Mouse (Mus musculus) heart, embryonic 12.5 days (tissue): Measurements from ENCODE around the gene Nle1. TPM values are rescaled to one million over a fixed set of nuclear protein-coding genes. Genes with fewer than 3 reads are reported as not detected.
"Not testable (repeated sequence)": the region's sequence is repeated elsewhere in the genome, so short reads cannot be mapped to it uniquely, and the experiment has no call there.

Source experiments
- ATAC-seq: fragments of 200-750 bp; cut with Nextera tagmentation; 2 replicates; pipeline ENCODE4 v1.8.0; 2017; ENCODE audit warnings: moderate TSS enrichment, moderate library complexity; ENCODE audit not compliant: insufficient number of reproducible peaks, low FRiP score
- H3K27ac ChIP-seq: fragments of 300-500 bp; sonication (generic); 2 replicates; pipeline ENCODE4 v1.5.1; 2016; ENCODE audit warnings: mild to moderate bottlenecking, moderate library complexity; ENCODE audit not compliant: poor library complexity, severe bottlenecking
- H3K27me3 ChIP-seq: fragments of 300-500 bp; sonication (generic); replicated peaks from 2 replicates; pipeline ENCODE4 v1.6.1; 2016; ENCODE audit warnings: mild to moderate bottlenecking, moderate library complexity
- H3K36me3 ChIP-seq: fragments of 300-500 bp; sonication (generic); 2 replicates; pipeline ENCODE4 v1.6.1; 2016; ENCODE audit warnings: mild to moderate bottlenecking, moderate library complexity
- H3K4me1 ChIP-seq: fragments of 300-500 bp; sonication (generic); replicated peaks from 2 replicates; pipeline ENCODE4 v1.6.1; 2016; ENCODE audit warnings: mild to moderate bottlenecking
- H3K4me2 ChIP-seq: fragments of 300-500 bp; sonication (generic); 2 replicates; pipeline ENCODE4 v1.6.1; 2016; ENCODE audit warnings: mild to moderate bottlenecking, moderate library complexity
- H3K4me3 ChIP-seq: fragments of 300-500 bp; sonication (generic); 2 replicates; pipeline ENCODE4 v1.5.1; 2016; ENCODE audit warnings: mild to moderate bottlenecking
- H3K9ac ChIP-seq: fragments of 300-500 bp; sonication (generic); 2 replicates; pipeline ENCODE4 v1.6.1; 2016; ENCODE audit warnings: mild to moderate bottlenecking, moderate library complexity
- H3K9me3 ChIP-seq: fragments of 300-500 bp; sonication (generic); replicated peaks from 2 replicates; pipeline ENCODE4 v1.6.1; 2016; ENCODE audit warnings: mild to moderate bottlenecking, moderate library complexity
- WGBS: fragments of 180-500 bp; shearing (Covaris S2); methylation state at CpG from one replicate; pipeline ENCODE4 v1.1.7; 2016; 5-methylcytosine and 5-hydroxymethylcytosine counted together
- polyA plus RNA-seq: library from polyadenylated mRNA; unstranded; fragments of >200 nt; fragmentation: Nextera tagmentation; extraction: Ambion mirVana; gene quantifications from 2 replicates; pipeline ENCODE4 v1.2.1, GENCODE M21; 2016

The Nle1 gene
- polyA plus RNA-seq, 1 experiment from 2014 or later, result 20.0 TPM

GRCm38 (mm10) chr11:82943336-82943735 lies 35.1 kb upstream of the Nle1 start:
- peaks cover 13% of the 10 kb centered on the region for H3K4me1 ChIP-seq
- peaks cover 53% of the 10 kb centered on the region for H3K36me3 ChIP-seq
- 64% methylated on average over 6 of the region's 6 CpGs for WGBS
- no peaks in the 10 kb centered on the region for H3K27me3 ChIP-seq
- no peak overlapping the region for H3K4me2 ChIP-seq
- no peak overlapping the region for H3K4me3 ChIP-seq
- no peak overlapping the region for H3K9ac ChIP-seq
- H3K9me3 ChIP-seq, result no peaks in the 10 kb centered on the region
- no peak for ATAC-seq
- no peak overlapping the region for H3K27ac ChIP-seq

GRCm38 (mm10) chr11:82933186-82933585 lies 25.0 kb upstream of the Nle1 start:
- peak overlapping the region; percentile 64 for H3K4me3 ChIP-seq
- H3K9me3 ChIP-seq, result 0 out of 2 replicates have a peak, but pooled peaks cover 2% of the 10 kb centered on the region
- H3K27ac ChIP-seq, result no peak overlapping the region
- 0 out of 2 replicates have a peak, but pooled peaks cover 11% of the 10 kb centered on the region for H3K4me1 ChIP-seq
- peaks cover 75% of the 10 kb centered on the region for H3K36me3 ChIP-seq
- peak overlapping the region; percentile 98 for H3K4me2 ChIP-seq
- peaks cover 23% of the 10 kb centered on the region; the same call in 1 of the 2 replicates for H3K27me3 ChIP-seq
- peak overlapping the region; percentile 83 for H3K9ac ChIP-seq
- WGBS, result 26% methylated on average over 29 of the region's 29 CpGs
- ATAC-seq, result no peak

- Histone ChIP-seq H3K36me3 (peaks cover 72% of the 10 kb centered on the region), H3K4me3 (peak overlapping the region; percentile 64), H3K27me3 (peaks cover 23% of the 10 kb centered on the region; the same call in 1 of the 2 replicates), H3K4me2 (peak overlapping the region; percentile 98), H3K4me1 (0 out of 2 replicates have a peak, but pooled peaks cover 11% of the 10 kb centered on the region), H3K9ac (peak overlapping the region; percentile 83)
- ATAC-seq, H3K9me3 ChIP-seq, H3K27ac ChIP-seq: not testable (repeated sequence)
- WGBS, result 5% methylated on average over 111 of the region's 119 CpGs
Measured at GRCm38 (mm10) chr11:82931671-82932450, 23.6 kb upstream of the Nle1 start.

GRCm38 (mm10) chr11:82931161-82931560 lies 22.9 kb upstream of the Nle1 start:
- H3K9ac ChIP-seq, result peak overlapping the region; percentile 83
- not testable (repeated sequence) for ATAC-seq, H3K27ac ChIP-seq, H3K9me3 ChIP-seq
- peak overlapping the region; percentile 98 for H3K4me2 ChIP-seq
- peak overlapping the region; percentile 64 for H3K4me3 ChIP-seq
- 0 out of 2 replicates have a peak, but pooled peaks cover 11% of the 10 kb centered on the region for H3K4me1 ChIP-seq
- WGBS, result 4% methylated on average over 63 of the region's 63 CpGs
- H3K36me3 ChIP-seq, result peaks cover 72% of the 10 kb centered on the region
- peaks cover 23% of the 10 kb centered on the region; the same call in 1 of the 2 replicates for H3K27me3 ChIP-seq

GRCm38 (mm10) chr11:82930391-82930955 lies 22.3 kb upstream of the Nle1 start:
- not testable (repeated sequence) for ATAC-seq, H3K27ac ChIP-seq, H3K9me3 ChIP-seq
- Histone ChIP-seq H3K4me1 (peaks cover 17% of the 10 kb centered on the region), H3K36me3 (peaks cover 72% of the 10 kb centered on the region), H3K27me3 (peaks cover 23% of the 10 kb centered on the region; the same call in 1 of the 2 replicates), H3K4me2 (peak overlapping the region; percentile 98), H3K4me3 (peak overlapping the region; percentile 64), H3K9ac (peak overlapping the region; percentile 83; the same call in 1 of the 2 replicates)
- 8% methylated on average over 83 of the region's 85 CpGs for WGBS

GRCm38 (mm10) chr11:82929633-82929950 lies 21.4 kb upstream of the Nle1 start:
- peaks cover 75% of the 10 kb centered on the region for H3K36me3 ChIP-seq
- peaks cover 24% of the 10 kb centered on the region for H3K4me1 ChIP-seq
- 0 out of 2 replicates have a peak, but pooled peaks cover 2% of the 10 kb centered on the region for H3K9me3 ChIP-seq
- no peak for ATAC-seq
- WGBS, result 70% methylated on average over 3 of the region's 3 CpGs
- H3K4me3 ChIP-seq, result no peak overlapping the region
- H3K4me2 ChIP-seq, result no peak overlapping the region
- no peak overlapping the region for H3K9ac ChIP-seq
- no peak overlapping the region for H3K27ac ChIP-seq
- H3K27me3 ChIP-seq, result peaks cover 23% of the 10 kb centered on the region; the same call in 1 of the 2 replicates

- 0 out of 2 replicates have a peak, but pooled peaks have one; percentile 24 for ATAC-seq
- peaks cover 74% of the 10 kb centered on the region for H3K36me3 ChIP-seq
- H3K27me3 ChIP-seq, result peaks cover 18% of the 10 kb centered on the region; the same call in 1 of the 2 replicates
- H3K4me3 ChIP-seq, result no peak overlapping the region
- 0 out of 2 replicates have a peak, but pooled peaks cover 2% of the 10 kb centered on the region for H3K9me3 ChIP-seq
- WGBS, result 44% methylated on average over 20 of the region's 20 CpGs
- no peak overlapping the region for H3K4me2 ChIP-seq
- H3K4me1 ChIP-seq, result peaks cover 24% of the 10 kb centered on the region
- no peak overlapping the region for H3K27ac ChIP-seq
- no peak overlapping the region for H3K9ac ChIP-seq
Measured at GRCm38 (mm10) chr11:82928897-82929632, 20.9 kb upstream of the Nle1 start.

- not testable (repeated sequence) for ATAC-seq, H3K27me3 ChIP-seq
- H3K36me3 ChIP-seq, result peaks cover 88% of the 10 kb centered on the region
Measured at GRCm38 (mm10) chr11:82923910-82924309, 15.7 kb upstream of the Nle1 start.

GRCm38 (mm10) chr11:82921691-82922090 lies 13.5 kb upstream of the Nle1 start:
- Histone ChIP-seq H3K9ac (no peak overlapping the region), H3K4me3 (no peak overlapping the region), H3K4me2 (no peak overlapping the region), H3K4me1 (peaks cover 14% of the 10 kb centered on the region), H3K9me3 (no peaks in the 10 kb centered on the region), H3K27ac (no peak overlapping the region), H3K36me3 (peaks cover 91% of the 10 kb centered on the region), H3K27me3 (no peaks in the 10 kb centered on the region)
- 67% methylated on average over 4 of the region's 4 CpGs for WGBS
- no peak for ATAC-seq

More at GRCm38 (mm10) chr11:82923910-82924309, 15.7 kb upstream of the Nle1 start:
- H3K27ac ChIP-seq, H3K9ac ChIP-seq, H3K4me3 ChIP-seq, H3K4me2 ChIP-seq, H3K9me3 ChIP-seq: not testable (repeated sequence)
- peaks cover 14% of the 10 kb centered on the region for H3K4me1 ChIP-seq
- WGBS, result 82% methylated on average over 6 of the region's 6 CpGs

- no peak overlapping the region for H3K4me2 ChIP-seq
- H3K4me3 ChIP-seq, result no peak overlapping the region
- H3K27me3 ChIP-seq, result no peaks in the 10 kb centered on the region
- H3K9ac ChIP-seq, result no peak overlapping the region
- no peaks in the 10 kb centered on the region for H3K9me3 ChIP-seq
- 44% methylated on average over 10 of the region's 10 CpGs for WGBS
- ATAC-seq, result no peak
- H3K36me3 ChIP-seq, result peaks cover 86% of the 10 kb centered on the region
- H3K4me1 ChIP-seq, result peaks cover 10% of the 10 kb centered on the region
- no peak overlapping the region for H3K27ac ChIP-seq
Measured at GRCm38 (mm10) chr11:82920768-82921167, 12.6 kb upstream of the Nle1 start.
